ENCODE assay signal across 20 mouse cellular contexts in genomic region chr3:32573086-32573485, GRCm38 (mm10). TPM values are rescaled to one million over a fixed set of nuclear protein-coding genes. Genes with fewer than 3 reads are reported as not detected.
DNase-seq lines count a peak whose midpoint lies in the region; ATAC-seq and TF ChIP-seq lines count a peak whose summit lies in the region.
"Had no signal": no experiment of that assay in that cellular context is flagged by ENCODE, and none has a peak within 500 bp of the region (broad histone marks: within the 10 kb centered on the region; RNA-seq: fewer than 3 reads in every experiment).

No protein-coding gene starts in this region.

- TF ChIP-seq CTCF in kidney, adult 2 months (conservative IDR thresholded peaks at IDR 0.05; ENCODE audit: insufficient read depth, insufficient read length, low read depth, low read length) = no peak
- TF ChIP-seq CTCF in liver, adult 2 months (IDR thresholded peaks at IDR 0.05; ENCODE audit: low read depth, low read length) = no peak
- no peak for TF ChIP-seq CTCF in liver, postnatal 0 days (IDR thresholded peaks at IDR 0.05; ENCODE audit: low read depth)

- H3K36me3 ChIP-seq in kidney, adult 2 months (ENCODE audit: control insufficient read depth, insufficient read depth, low read length) = peaks cover 21% of the 10 kb centered on the region
- peaks cover 50% of the 10 kb centered on the region for H3K36me3 ChIP-seq in liver, adult 2 months (ENCODE audit: control insufficient read depth, insufficient read depth, low read length)
- H3K36me3 ChIP-seq in liver, postnatal 0 days (replicated peaks; ENCODE audit: insufficient read depth, low read length) = peaks cover 31% of the 10 kb centered on the region

- H3K4me2 ChIP-seq in liver, postnatal 0 days (ENCODE audit: low read depth, low read length) = no peak overlapping the region

- no peak for TF ChIP-seq EP300 in liver, postnatal 0 days (IDR thresholded peaks at IDR 0.05; ENCODE audit: low read depth)

- H3K9ac ChIP-seq in liver, adult 2 months (ENCODE audit: low read depth, low read length) = no peak overlapping the region
- H3K9ac ChIP-seq in liver, postnatal 0 days (replicated peaks) = no peak overlapping the region

- 91% methylated on average over 2 of the region's 2 CpGs for WGBS in kidney, adult 2 months
- WGBS in liver, adult 2 months = 64% methylated on average over 2 of the region's 2 CpGs
- WGBS in liver, postnatal 0 days (ENCODE audit: insufficient replicate concordance) = 83% methylated on average over 2 of the region's 2 CpGs

- H3K9me3 ChIP-seq in liver, postnatal 0 days (ENCODE audit: low read length) = peaks cover 2% of the 10 kb centered on the region; the same call in 1 of the 2 replicates

- no peak for TF ChIP-seq POLR2A in kidney, adult 2 months (IDR thresholded peaks at IDR 0.05; ENCODE audit: low read depth, low read length)
- TF ChIP-seq POLR2A in liver, adult 2 months (IDR thresholded peaks at IDR 0.05; ENCODE audit: extremely low read depth, insufficient read depth, low read length) = no peak

- peak overlapping the region; percentile 61; the same call in 1 of the 2 replicates for H3K27ac ChIP-seq in kidney, adult 2 months (ENCODE audit: insufficient read depth, low read depth, low read length)
- peak overlapping the region; percentile 30; the same call in 1 of the 2 replicates for H3K27ac ChIP-seq in liver, adult 2 months (replicated peaks; ENCODE audit: insufficient read depth, low read depth, low read length)
- H3K27ac ChIP-seq in liver, postnatal 0 days (ENCODE audit: low read depth) = no peak overlapping the region

- DNase-seq in heart, adult 11 months = peak; percentile 55
- DNase-seq in heart, postnatal 4 days = no peak
- DNase-seq in kidney, adult 2 months = no peak
- DNase-seq in kidney, adult 11 months = no peak
- peak; percentile 51 for DNase-seq in liver, adult 2 months (ENCODE audit: extremely low read depth, low read depth, low spot score)
- no peak for DNase-seq in liver, postnatal 0 days
- DNase-seq: adrenal gland, adult 2 months; adrenal gland, adult 8-10 months; adrenal gland, postnatal 10 days; adrenal gland, postnatal 14 days; adrenal gland, postnatal 25 days; adrenal gland, postnatal 36 days; B cell, adult 2 months; cerebellum, adult 11 months; cerebellum, adult 11-12 months; cerebellum, adult 18-20 months had no signal

- H3K79me2 ChIP-seq in liver, adult 2 months (ENCODE audit: control insufficient read depth, insufficient read depth, low read length) = no peaks in the 10 kb centered on the region

- H3K27me3 ChIP-seq in kidney, adult 2 months (replicated peaks; ENCODE audit: control insufficient read depth, insufficient read depth, low read length) = no peaks in the 10 kb centered on the region
- no peaks in the 10 kb centered on the region for H3K27me3 ChIP-seq in liver, adult 2 months (ENCODE audit: control insufficient read depth, insufficient read depth, low read length)
- no peaks in the 10 kb centered on the region for H3K27me3 ChIP-seq in liver, postnatal 0 days (ENCODE audit: insufficient read depth, low read length)
- H3K27me3 ChIP-seq: CH12.LX, Patski had no signal

- peaks cover 2% of the 10 kb centered on the region; the same call in 1 of the 2 replicates for H3K4me1 ChIP-seq in kidney, adult 2 months (ENCODE audit: control insufficient read depth, insufficient read depth, low read length)
- peaks cover 19% of the 10 kb centered on the region for H3K4me1 ChIP-seq in liver, adult 2 months (ENCODE audit: control insufficient read depth, insufficient read depth, low read length)
- no peaks in the 10 kb centered on the region for H3K4me1 ChIP-seq in liver, postnatal 0 days (ENCODE audit: insufficient read depth)

- ATAC-seq in liver, postnatal 0 days = no peak
- ATAC-seq: activated CD4-positive, CD25-positive, alpha-beta regulatory T cell, adult 4 months; CD4-positive, CD25-positive, alpha-beta regulatory T cell, adult 4 months; Patski had no signal

- no peak overlapping the region for H3K4me3 ChIP-seq in kidney, adult 2 months (ENCODE audit: insufficient read depth, low read depth, low read length)
- no peak overlapping the region for H3K4me3 ChIP-seq in liver, adult 2 months (ENCODE audit: insufficient read depth, low read depth, low read length)
- no peak overlapping the region for H3K4me3 ChIP-seq in liver, postnatal 0 days (ENCODE audit: low read depth, low read length)

RNA-seq across cellular contexts. Expression of gene Gnb4, which starts 43.3 kb away (rescaled TPM):
- 10 to 100 TPM; 34.7 to 37.2 TPM for total RNA-seq in heart, postnatal 4 days (2021)
- polyA plus RNA-seq in kidney, adult 2 months (2012; rRNA removed) = 13.6 and 16.0 TPM in 2 replicates
- 1.9 TPM in 2 replicates for total RNA-seq in liver, adult 2 months (2014; rRNA removed)
- polyA plus RNA-seq in liver, adult 2 months (2012; rRNA removed) = 2.2 and 2.3 TPM in 2 replicates
- 6.6 and 6.7 TPM in 2 replicates for polyA plus RNA-seq in liver, postnatal 0 days (2015; fragmentation: Nextera tagmentation; extraction: Ambion mirVana)

RNA-seq across cellular contexts. Expression of gene Mfn1, which starts 43.8 kb away (rescaled TPM):
- total RNA-seq in heart, postnatal 4 days (2021) = 100 to 1,000 TPM; 296 to 314 TPM
- 19.9 and 26.4 TPM in 2 replicates for polyA plus RNA-seq in kidney, adult 2 months (2012; rRNA removed)
- total RNA-seq in liver, adult 2 months (2014; rRNA removed) = 39.7 and 45.0 TPM in 2 replicates
- 10.1 and 11.6 TPM in 2 replicates for polyA plus RNA-seq in liver, adult 2 months (2012; rRNA removed)
- 19.5 and 21.7 TPM in 2 replicates for polyA plus RNA-seq in liver, postnatal 0 days (2015; fragmentation: Nextera tagmentation; extraction: Ambion mirVana)

Comparison
In these comparisons a context has a peak if more than half of its experiments do, and no peak if none do; other contexts are left out.
1. DNase-seq: peak in heart, adult 11 months (single experiment) and liver, adult 2 months (single experiment); none in heart, postnatal 4 days (single experiment), kidney, adult 2 months (single experiment), kidney, adult 11 months (single experiment) and liver, postnatal 0 days (single experiment).